Mouse (Mus musculus) lung, postnatal 14 days (tissue): ENCODE measurements at regions not wholly inside any gene's neighbourhood (a gene's known extent, or its start where the extent isn't known, plus 50 kb on each side); places are given as distances from the start of the nearest gene placed in this dataset.
A peak's percentile ranks its signal among the peaks of the same experiment; 100 is the strongest.

Source experiments
- DNase-seq: peaks from one replicate; pipeline ENCODE4 v3.0.0; 2021

- no peak for DNase-seq
Observed at GRCm38 (mm10) chr8:89903346-89903745, 444.8 kb downstream of the Tox3 start.

- no peak for DNase-seq
Observed at GRCm38 (mm10) chr8:89872768-89873167, 475.4 kb downstream of the Tox3 start.

- no peak for DNase-seq
Observed at GRCm38 (mm10) chr8:89871966-89872365, 476.2 kb downstream of the Tox3 start.

- no peak for DNase-seq
Observed at GRCm38 (mm10) chr8:89859813-89860212, 488.3 kb downstream of the Tox3 start.

GRCm38 (mm10) chr8:89858706-89859385, 489.3 kb downstream of the Tox3 start:
- DNase-seq: no peak

GRCm38 (mm10) chr8:89855556-89855955, 492.6 kb downstream of the Tox3 start:
- no peak for DNase-seq

GRCm38 (mm10) chr8:89850209-89850796, 497.8 kb downstream of the Tox3 start:
- peak; percentile 36 for DNase-seq

- peak; percentile 13 for DNase-seq
Observed at GRCm38 (mm10) chr8:89849416-89850208, 498.5 kb downstream of the Tox3 start.

- no peak for DNase-seq
Observed at GRCm38 (mm10) chr8:89838494-89838893, 509.6 kb downstream of the Tox3 start.

- DNase-seq: no peak
Observed at GRCm38 (mm10) chr8:89833715-89834114, 514.4 kb downstream of the Tox3 start.

GRCm38 (mm10) chr8:89824586-89824985, 523.6 kb downstream of the Tox3 start:
- DNase-seq: no peak

- DNase-seq: no peak
Observed at GRCm38 (mm10) chr8:89823631-89824030, 524.5 kb downstream of the Tox3 start.

- no peak for DNase-seq
Observed at GRCm38 (mm10) chr8:89812036-89812711, 536.0 kb downstream of the Tox3 start.

- DNase-seq: no peak
Observed at GRCm38 (mm10) chr8:89788296-89788695, 559.8 kb downstream of the Tox3 start.

GRCm38 (mm10) chr8:89787050-89787905, 560.9 kb downstream of the Tox3 start:
- DNase-seq: no peak

- peak; percentile 75 for DNase-seq
Observed at GRCm38 (mm10) chr8:89785011-89785410, 563.1 kb downstream of the Tox3 start.

- no peak for DNase-seq
Observed at GRCm38 (mm10) chr8:89783311-89783710, 564.8 kb downstream of the Tox3 start.

GRCm38 (mm10) chr8:89766387-89766786, 581.8 kb downstream of the Tox3 start:
- no peak for DNase-seq

GRCm38 (mm10) chr8:89759531-89759930, 588.6 kb downstream of the Tox3 start:
- DNase-seq: no peak

GRCm38 (mm10) chr8:89758695-89759094, 589.4 kb downstream of the Tox3 start:
- no peak for DNase-seq

GRCm38 (mm10) chr8:89755951-89756350, 592.2 kb downstream of the Tox3 start:
- no peak for DNase-seq

GRCm38 (mm10) chr8:89751201-89751600, 596.9 kb downstream of the Tox3 start:
- DNase-seq: no peak
